In genomic region chr5:129846752-129847557, GRCm38 (mm10) we compare ENCODE assay signal across 1 mouse cellular context.
A peak's percentile ranks its signal among the peaks of the same experiment; 100 is the strongest.
TF ChIP-seq lines count a peak whose summit lies in the region.

Sumf2 (plus strand) TSS chr5:129846986.

TF ChIP-seq in MEL, 35 proteins besides CTCF, POLR2A, EP300 and RAD21 (continued from another document):
- peak; percentile 75 for TF ChIP-seq ZNF384 (IDR thresholded peaks at IDR 0.05; ENCODE audit: low read depth, low read length)
- TF ChIP-seq BHLHE40 (IDR thresholded peaks at IDR 0.05; ENCODE audit: borderline replicate concordance, low read depth, low read length), result 0 out of 2 replicates have a peak, but pooled peaks have one; percentile 25
- TF ChIP-seq MYC (IDR thresholded peaks at IDR 0.05; ENCODE audit: low read depth, low read length), result peak; percentile 72
- TF ChIP-seq JUND (IDR thresholded peaks at IDR 0.05; ENCODE audit: low read depth, low read length), result no peak
- TF ChIP-seq MEF2A (IDR thresholded peaks at IDR 0.05; ENCODE audit: extremely low read depth, insufficient replicate concordance, low read depth, low read length, poor library complexity, severe bottlenecking), result no peak
